Mouse (Mus musculus) adrenal gland (tissue): ENCODE data around the gene Il25.
"Not testable (repeated sequence)": the region's sequence is repeated elsewhere in the genome, so short reads cannot be mapped to it uniquely, and the experiment has no call there.

Source experiments
- intact Hi-C: fragments of 180-260 bp; cut with DNase I; formaldehyde crosslinking; loops from one replicate; pipeline ENCODE4 v1.15.1; 2025

Il25 gene

GRCm38 (mm10) chr14:54926401-54927158, 5.9 kb upstream of the Il25 start:
- intact Hi-C loops, result no loop called here

DNA sequence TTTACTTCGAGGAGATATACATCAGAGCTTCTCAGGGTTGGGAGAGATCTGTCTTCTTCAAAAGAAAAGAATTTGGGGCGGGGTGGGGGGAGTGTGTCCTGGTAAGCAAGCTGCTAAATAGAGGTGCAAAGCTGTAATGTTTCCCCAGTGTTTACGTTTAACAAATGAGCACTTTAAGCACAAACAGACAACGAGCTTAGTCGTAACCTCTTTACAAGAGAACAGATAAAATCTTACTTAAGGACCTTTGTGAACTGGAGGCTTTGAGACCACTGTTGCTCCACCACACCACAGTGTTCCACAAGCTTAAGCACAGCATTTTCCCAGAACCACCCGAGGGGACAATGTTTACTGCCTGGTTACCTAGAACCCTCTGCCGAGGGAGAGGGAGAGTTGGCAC, 5.2 kb upstream of the Il25 start:
- intact Hi-C loops, result no loop called here

DNA sequence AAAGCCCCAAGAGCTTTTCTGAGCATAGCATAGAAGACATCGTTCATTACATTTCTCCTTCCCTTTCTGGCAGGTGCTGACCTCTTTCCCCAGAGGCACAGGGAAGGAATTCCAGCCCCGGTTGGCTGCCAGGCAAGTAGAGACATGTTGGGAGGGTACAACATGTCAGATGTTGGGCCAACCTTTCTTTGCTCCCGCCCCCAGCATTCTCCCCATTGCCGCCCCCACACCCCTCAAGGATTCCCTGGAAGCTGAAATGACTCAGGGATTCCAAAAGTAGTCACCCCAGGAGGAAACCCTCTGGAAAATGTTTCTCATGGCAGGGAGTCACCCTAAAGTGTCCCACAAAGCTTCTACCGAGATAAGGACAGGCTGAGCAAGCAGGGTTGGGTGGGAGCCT, 2.7 kb upstream of the Il25 start:
- intact Hi-C loops, result no loop called here

GRCm38 (mm10) chr14:54930431-54930830, 2.1 kb upstream of the Il25 start:
- intact Hi-C loops, result no loop called here

GRCm38 (mm10) chr14:54935904-54936830, 3.7 kb downstream of the Il25 start, which contains the start of gene Cmtm5:
Gene Cmtm5 (plus strand): TSS chr14:54936261.
- intact Hi-C loops, result no loop called here

- intact Hi-C loops, result no loop called here
Observed at GRCm38 (mm10) chr14:54936831-54937160, 4.3 kb downstream of the Il25 start.

- intact Hi-C loops, result loop anchor here (2.0 kb wide), 1 partner anchor 95 kb away; no protein-coding TSS in a partner anchor
Observed at GRCm38 (mm10) chr14:54937361-54938182, 5.1 kb downstream of the Il25 start.

- intact Hi-C loops, result loop anchor here (2.0 kb wide), 1 partner anchor 96 kb away; no protein-coding TSS in a partner anchor
Observed at GRCm38 (mm10) chr14:54938431-54939219, 6.1 kb downstream of the Il25 start.

- intact Hi-C loops, result loop anchor here (2.0 kb wide), 2 partner anchors 39 to 97 kb away; no protein-coding TSS in a partner anchor
Observed at GRCm38 (mm10) chr14:54939434-54940175, 7.1 kb downstream of the Il25 start.

- intact Hi-C loops, result loop anchor here (2.0 kb wide), 1 partner anchor 39 kb away; no protein-coding TSS in a partner anchor
Observed at GRCm38 (mm10) chr14:54940176-54940530, 7.7 kb downstream of the Il25 start.

- intact Hi-C loops, result loop anchor here (2.0 kb wide), 1 partner anchor 40 kb away; no protein-coding TSS in a partner anchor
Observed at GRCm38 (mm10) chr14:54941024-54941978, 8.8 kb downstream of the Il25 start.

GRCm38 (mm10) chr14:54942479-54942878, 10.0 kb downstream of the Il25 start:
- intact Hi-C loops, result no loop called here

DNA sequence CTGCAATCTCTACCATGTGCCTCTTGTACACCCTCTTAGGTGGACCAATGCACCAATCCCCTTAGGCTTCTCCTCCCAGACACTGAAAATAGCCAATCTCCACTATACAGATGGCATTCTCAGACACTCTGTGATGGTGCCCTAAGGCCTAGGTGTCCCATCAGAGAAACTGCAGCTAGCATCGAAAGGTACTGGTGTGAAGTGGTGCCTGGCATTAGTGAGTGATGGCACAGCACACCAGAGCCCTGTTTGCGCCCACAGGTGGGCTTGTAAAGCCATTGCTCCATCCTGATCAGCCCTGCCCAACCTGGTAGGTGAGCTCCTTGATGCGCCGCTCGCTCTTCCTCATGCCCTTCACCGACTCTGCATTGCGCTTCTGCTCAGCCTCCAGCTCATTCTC, 11.5 kb downstream of the Il25 start:
- intact Hi-C loops, result no loop called here

GRCm38 (mm10) chr14:54944939-54945338, 12.4 kb downstream of the Il25 start:
- intact Hi-C loops, result no loop called here

GRCm38 (mm10) chr14:54945975-54946704, 13.6 kb downstream of the Il25 start:
- intact Hi-C loops, result no loop called here

DNA sequence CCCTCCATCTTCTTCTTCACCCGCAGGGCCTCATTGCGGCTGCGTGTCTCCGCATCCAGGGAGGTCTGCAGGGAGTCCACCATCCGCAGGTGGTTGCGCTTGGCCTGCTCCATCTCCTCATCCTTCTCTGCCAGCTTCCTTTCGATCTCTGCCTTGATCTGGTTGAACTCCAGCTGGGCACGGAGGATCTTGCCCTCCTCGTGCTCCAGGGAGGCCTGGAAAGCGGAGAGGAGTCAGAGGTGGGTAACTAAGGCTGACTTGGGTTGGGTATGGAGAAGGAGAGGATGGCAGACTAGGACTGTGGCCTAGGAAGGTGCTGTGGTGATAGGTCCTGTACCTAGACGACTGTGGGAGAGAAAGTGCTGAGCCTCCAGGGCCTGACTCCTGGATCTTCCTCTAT, 14.5 kb downstream of the Il25 start:
- intact Hi-C loops, result not testable (repeated sequence)

DNA sequence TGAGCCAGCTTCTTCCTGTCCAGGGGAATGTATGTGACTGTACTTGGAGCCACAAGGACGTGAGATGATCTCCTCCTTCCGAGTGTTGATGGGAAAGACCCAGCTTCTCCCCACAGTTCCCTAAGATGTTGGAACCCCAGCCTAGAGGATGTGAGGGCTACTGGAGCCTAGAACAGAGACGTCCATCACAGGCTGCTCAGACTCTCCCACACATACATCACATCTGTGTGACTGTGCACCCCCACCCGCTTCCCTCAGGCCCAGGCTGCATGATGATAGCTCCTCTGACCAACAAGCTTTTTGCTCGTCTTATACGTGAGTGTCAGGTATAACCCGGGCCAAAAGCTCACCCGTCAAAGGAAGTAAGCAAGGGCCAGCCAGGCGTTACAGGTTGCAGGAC, 16.3 kb downstream of the Il25 start:
- intact Hi-C loops, result no loop called here

GRCm38 (mm10) chr14:54950493-54950892, 18.0 kb downstream of the Il25 start:
- intact Hi-C loops, result no loop called here
